Mouse (Mus musculus): ENCODE measurements around the gene Itprid1. TPM values are rescaled to one million over a fixed set of nuclear protein-coding genes. Genes with fewer than 3 reads are reported as not detected.

The Itprid1 gene
- polyA plus RNA-seq (2012; fragmentation: generic; extraction: Trizol), result not detected
- long read RNA-seq, experiment 1, result 0 reads
- long read RNA-seq, experiment 2, result 0 reads

DNA sequence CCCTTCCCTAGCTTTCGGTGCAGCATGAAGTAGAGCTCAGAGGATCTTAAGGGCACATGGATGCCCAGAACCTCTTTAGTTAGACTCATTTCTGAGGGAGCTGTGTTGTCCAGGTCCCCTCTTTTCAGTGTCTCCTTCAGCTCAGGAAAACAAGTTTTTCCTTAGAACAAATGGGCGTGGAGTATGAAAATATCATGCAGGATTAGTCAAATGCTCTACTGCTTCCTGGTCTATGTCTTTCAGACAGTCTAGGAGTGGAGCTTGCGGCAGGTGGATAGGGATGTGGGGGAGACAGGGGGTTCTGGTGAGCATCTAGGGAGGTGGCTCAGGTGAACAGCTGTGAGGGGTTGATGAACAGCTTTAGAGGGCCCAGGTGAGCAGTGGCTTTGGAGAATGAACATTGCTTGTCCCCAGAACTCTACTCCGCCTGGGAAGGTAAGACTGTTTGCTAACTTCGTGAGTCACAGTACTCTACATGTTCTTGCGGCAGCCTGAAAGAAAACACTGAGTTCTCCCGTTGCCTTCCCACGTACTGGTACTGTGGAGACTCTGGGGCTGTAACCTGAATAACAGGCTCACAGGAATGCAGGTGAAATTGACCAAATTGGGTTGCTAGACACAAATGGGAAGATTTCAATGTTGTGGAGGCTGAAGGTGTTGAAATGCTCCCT, at the start of gene Itprid1:
Gene Itprid1, plus strand, starts transcription at position 246 of the 671 bp plus-strand sequence.
- TF ChIP-seq CEBPB (IDR thresholded peaks at IDR 0.05; ENCODE audit: low read depth) (no peak), CTCF (IDR thresholded peaks at IDR 0.05; ENCODE audit: control insufficient read depth, insufficient read depth, insufficient read length) (no peak), USF1 (IDR thresholded peaks at IDR 0.05; ENCODE audit: low read depth) (no peak), MAX (IDR thresholded peaks at IDR 0.05) (no peak), MYOG (IDR thresholded peaks at IDR 0.05; ENCODE audit: control insufficient read depth, extremely low read depth, insufficient read length) (no peak), FOSL1 (IDR thresholded peaks at IDR 0.05; ENCODE audit: insufficient read depth, low read length, poor library complexity, severe bottlenecking) (no peak), MYOD1 (IDR thresholded peaks at IDR 0.05; ENCODE audit: control insufficient read depth, insufficient read length, low read depth) (no peak)
- Histone ChIP-seq H3K36me3 (ENCODE audit: control insufficient read depth, insufficient read depth) (no peaks in the 10 kb centered on the region), H3K79me3 (ENCODE audit: low read depth) (no peaks in the 10 kb centered on the region), H3ac (ENCODE audit: control insufficient read depth, insufficient read length, low read depth) (no peak within 1 kb of the TSS), H3K79me2 (ENCODE audit: control insufficient read depth, insufficient read depth) (no peaks in the 10 kb centered on the region), H3K4me3 (ENCODE audit: insufficient read depth, poor library complexity, severe bottlenecking) (no peak within 1 kb of the TSS), H3K27me3 (ENCODE audit: control insufficient read depth, insufficient read depth, insufficient read length) (no peaks in the 10 kb centered on the region)

- Histone ChIP-seq H3K27me3 (ENCODE audit: control insufficient read depth, insufficient read depth, insufficient read length) (no peaks in the 10 kb centered on the region), H3K79me3 (ENCODE audit: low read depth) (no peaks in the 10 kb centered on the region), H3ac (ENCODE audit: control insufficient read depth, insufficient read length, low read depth) (no peak overlapping the region), H3K4me3 (ENCODE audit: insufficient read depth, poor library complexity, severe bottlenecking) (no peak overlapping the region), H3K36me3 (ENCODE audit: control insufficient read depth, insufficient read depth) (no peaks in the 10 kb centered on the region), H3K79me2 (ENCODE audit: control insufficient read depth, insufficient read depth) (no peaks in the 10 kb centered on the region)
- TF ChIP-seq MAX (IDR thresholded peaks at IDR 0.05) (no peak), USF1 (IDR thresholded peaks at IDR 0.05; ENCODE audit: low read depth) (no peak), MYOD1 (IDR thresholded peaks at IDR 0.05; ENCODE audit: control insufficient read depth, insufficient read length, low read depth) (no peak), CEBPB (IDR thresholded peaks at IDR 0.05; ENCODE audit: low read depth) (no peak), MYOG (IDR thresholded peaks at IDR 0.05; ENCODE audit: control insufficient read depth, extremely low read depth, insufficient read length) (no peak), FOSL1 (IDR thresholded peaks at IDR 0.05; ENCODE audit: insufficient read depth, low read length, poor library complexity, severe bottlenecking) (no peak), CTCF (IDR thresholded peaks at IDR 0.05; ENCODE audit: control insufficient read depth, insufficient read depth, insufficient read length) (no peak)
Measured at GRCm38 (mm10) chr6:55789557-55789956, 47.1 kb upstream of the Itprid1 start.

DNA sequence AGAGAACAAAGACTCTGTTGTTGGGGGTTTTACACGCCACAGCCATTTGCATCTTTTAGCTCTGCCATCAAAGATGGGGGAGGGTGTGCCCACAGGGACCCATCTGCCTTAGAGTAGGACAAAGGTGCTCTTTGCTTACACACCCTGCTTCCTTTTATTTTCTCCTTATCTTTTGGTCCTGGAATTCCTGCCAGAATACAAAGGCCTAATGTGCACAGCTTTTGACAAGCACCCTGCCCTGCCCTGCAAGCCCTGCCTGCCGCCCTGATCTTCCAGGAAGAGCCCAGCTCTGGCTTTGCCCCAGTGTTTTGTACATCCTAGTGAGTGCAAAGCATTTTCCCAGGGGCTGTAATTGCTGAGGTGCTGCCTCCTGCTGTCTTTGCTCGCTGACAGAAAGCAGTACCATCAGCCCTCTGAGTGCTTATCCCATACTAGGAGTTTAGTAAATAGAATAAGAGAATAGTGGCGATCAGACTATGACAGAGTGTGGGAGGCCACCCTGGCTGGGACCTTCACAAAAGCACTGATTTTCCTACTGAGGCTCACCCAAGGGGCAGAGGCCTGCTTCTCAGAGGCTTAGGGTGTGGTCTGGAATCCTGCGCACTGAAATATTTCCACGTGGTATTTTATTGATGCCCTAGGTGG, 44.7 kb upstream of the Itprid1 start:
- Histone ChIP-seq H3ac (ENCODE audit: control insufficient read depth, insufficient read length, low read depth) (no peak overlapping the region), H3K27me3 (ENCODE audit: control insufficient read depth, insufficient read depth, insufficient read length) (no peaks in the 10 kb centered on the region), H3K79me3 (ENCODE audit: low read depth) (no peaks in the 10 kb centered on the region), H3K4me3 (ENCODE audit: insufficient read depth, poor library complexity, severe bottlenecking) (no peak overlapping the region), H3K36me3 (ENCODE audit: control insufficient read depth, insufficient read depth) (no peaks in the 10 kb centered on the region), H3K79me2 (ENCODE audit: control insufficient read depth, insufficient read depth) (no peaks in the 10 kb centered on the region)
- TF ChIP-seq FOSL1 (IDR thresholded peaks at IDR 0.05; ENCODE audit: insufficient read depth, low read length, poor library complexity, severe bottlenecking), result no peak
- TF ChIP-seq CEBPB (IDR thresholded peaks at IDR 0.05; ENCODE audit: low read depth), result no peak
- TF ChIP-seq MYOD1 (IDR thresholded peaks at IDR 0.05; ENCODE audit: control insufficient read depth, insufficient read length, low read depth), result no peak

- no peaks in the 10 kb centered on the region for H3K79me2 ChIP-seq (ENCODE audit: control insufficient read depth, insufficient read depth)
- H3K79me3 ChIP-seq (ENCODE audit: low read depth), result no peaks in the 10 kb centered on the region
- H3K4me3 ChIP-seq (ENCODE audit: insufficient read depth, poor library complexity, severe bottlenecking), result no peak overlapping the region
- no peaks in the 10 kb centered on the region for H3K36me3 ChIP-seq (ENCODE audit: control insufficient read depth, insufficient read depth)
- TF ChIP-seq MYOG (IDR thresholded peaks at IDR 0.05; ENCODE audit: control insufficient read depth, extremely low read depth, insufficient read length) (no peak), MAX (IDR thresholded peaks at IDR 0.05) (no peak), CEBPB (IDR thresholded peaks at IDR 0.05; ENCODE audit: low read depth) (no peak), FOSL1 (IDR thresholded peaks at IDR 0.05; ENCODE audit: insufficient read depth, low read length, poor library complexity, severe bottlenecking) (no peak), CTCF (IDR thresholded peaks at IDR 0.05; ENCODE audit: control insufficient read depth, insufficient read depth, insufficient read length) (no peak), MYOD1 (IDR thresholded peaks at IDR 0.05; ENCODE audit: control insufficient read depth, insufficient read length, low read depth) (no peak), USF1 (IDR thresholded peaks at IDR 0.05; ENCODE audit: low read depth) (no peak)
- no peak overlapping the region for H3ac ChIP-seq (ENCODE audit: control insufficient read depth, insufficient read length, low read depth)
- no peaks in the 10 kb centered on the region for H3K27me3 ChIP-seq (ENCODE audit: control insufficient read depth, insufficient read depth, insufficient read length)
Measured at GRCm38 (mm10) chr6:55792536-55792935, 44.2 kb upstream of the Itprid1 start.

DNA sequence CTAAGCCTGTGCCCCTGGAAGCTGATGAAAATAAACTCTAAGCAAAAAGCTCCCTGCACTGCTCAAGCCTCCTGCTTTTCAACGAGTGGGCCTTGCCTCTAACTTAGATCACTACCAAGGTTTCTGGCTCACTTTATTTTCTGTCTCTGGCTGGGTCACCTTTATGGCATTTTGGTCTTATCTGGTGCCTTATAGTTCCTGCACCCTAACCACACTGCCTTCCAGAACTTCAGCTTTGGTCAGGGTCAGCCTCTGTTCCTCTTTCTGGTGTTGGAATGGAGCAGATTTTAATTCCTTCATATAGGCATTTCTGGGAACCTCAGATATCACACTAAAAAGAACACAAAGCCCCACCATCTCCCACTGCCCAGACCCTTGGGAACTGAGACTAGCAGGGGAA, 34.0 kb upstream of the Itprid1 start:
- Histone ChIP-seq H3K27me3 (ENCODE audit: control insufficient read depth, insufficient read depth, insufficient read length) (no peaks in the 10 kb centered on the region), H3ac (ENCODE audit: control insufficient read depth, insufficient read length, low read depth) (no peak overlapping the region), H3K36me3 (ENCODE audit: control insufficient read depth, insufficient read depth) (no peaks in the 10 kb centered on the region), H3K79me2 (ENCODE audit: control insufficient read depth, insufficient read depth) (no peaks in the 10 kb centered on the region), H3K4me3 (ENCODE audit: insufficient read depth, poor library complexity, severe bottlenecking) (no peak overlapping the region), H3K79me3 (ENCODE audit: low read depth) (no peaks in the 10 kb centered on the region)
- TF ChIP-seq MYOD1 (IDR thresholded peaks at IDR 0.05; ENCODE audit: control insufficient read depth, insufficient read length, low read depth) (no peak), CTCF (IDR thresholded peaks at IDR 0.05; ENCODE audit: control insufficient read depth, insufficient read depth, insufficient read length) (no peak), CEBPB (IDR thresholded peaks at IDR 0.05; ENCODE audit: low read depth) (no peak), MAX (IDR thresholded peaks at IDR 0.05) (no peak), USF1 (IDR thresholded peaks at IDR 0.05; ENCODE audit: low read depth) (no peak), FOSL1 (IDR thresholded peaks at IDR 0.05; ENCODE audit: insufficient read depth, low read length, poor library complexity, severe bottlenecking) (no peak), MYOG (IDR thresholded peaks at IDR 0.05; ENCODE audit: control insufficient read depth, extremely low read depth, insufficient read length) (no peak)

All from C2C12 (cell line).